Mouse (Mus musculus): ENCODE measurements at regions not wholly inside any gene's neighbourhood (a gene's known extent, or its start where the extent isn't known, plus 50 kb on each side); places are given as distances from the start of the nearest gene placed in this dataset.
A peak's percentile ranks its signal among the peaks of the same experiment; 100 is the strongest.
"Not testable (repeated sequence)": the region's sequence is repeated elsewhere in the genome, so short reads cannot be mapped to it uniquely, and the experiment has no call there.

DNA sequence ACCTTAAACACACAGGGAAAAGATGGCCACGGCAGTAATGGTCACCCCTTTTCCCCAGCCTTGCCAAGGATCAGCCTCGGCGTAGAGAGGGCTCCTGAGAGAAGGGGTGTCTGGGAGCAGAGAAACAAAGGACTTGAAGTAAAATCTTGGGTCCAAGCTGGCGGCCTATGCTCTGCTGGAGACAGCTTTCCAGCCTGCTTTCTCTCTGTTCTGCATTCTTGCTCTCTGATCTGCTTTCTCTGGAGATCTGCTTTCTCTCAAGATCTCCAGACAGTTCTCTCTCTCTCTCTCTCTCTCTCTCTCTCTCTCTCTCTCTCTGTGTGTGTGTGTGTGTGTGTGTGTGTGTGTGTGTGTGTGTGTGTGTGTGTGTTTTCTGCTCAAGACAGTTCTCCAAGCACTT lies 140.3 kb downstream of the Sptssa start:
- whole genome bisulfite sequencing = 50% methylated on average over 4 of the region's 4 CpGs
- not testable (repeated sequence) for H3K27ac ChIP-seq, H3K4me1 ChIP-seq

DNA sequence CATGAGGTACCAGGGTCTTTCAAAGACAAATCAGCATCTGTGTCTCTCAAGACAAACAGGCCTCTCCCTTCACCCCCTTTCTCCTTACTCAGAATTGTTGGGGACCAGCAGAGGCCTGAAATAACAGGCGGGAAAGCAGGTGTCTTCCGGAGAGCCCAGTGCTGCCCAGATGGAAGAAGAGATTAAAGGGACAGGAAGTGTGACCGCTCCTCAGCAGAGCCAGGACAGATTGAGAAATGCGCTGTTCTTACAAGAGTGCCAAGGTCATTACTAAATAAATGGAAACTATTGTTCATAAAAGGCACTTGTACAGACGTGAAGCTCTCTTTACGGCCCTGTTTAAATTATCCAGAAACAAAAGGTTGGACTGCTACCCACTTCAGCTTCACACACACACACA lies 146.5 kb downstream of the Sptssa start:
- no peak overlapping the region for H3K4me3 ChIP-seq
- peaks cover 5% of the 10 kb centered on the region; the same call in 1 of the 2 replicates for H3K4me1 ChIP-seq
- H3K4me2 ChIP-seq (replicated peaks) = no peak overlapping the region
- no peak overlapping the region for H3K27ac ChIP-seq
- 56% methylated on average over 6 of the region's 6 CpGs for WGBS
- no peak for ATAC-seq (ENCODE audit: low FRiP score, low read depth)
- H3K9me3 ChIP-seq = no peaks in the 10 kb centered on the region
- H3K36me3 ChIP-seq = no peaks in the 10 kb centered on the region
- H3K9ac ChIP-seq = no peak overlapping the region
- no peaks in the 10 kb centered on the region for H3K27me3 ChIP-seq

More for the DNA sequence above, 140.3 kb downstream of the Sptssa start:
- not testable (repeated sequence) for H3K4me3 ChIP-seq; H3K9ac ChIP-seq; H3K4me2 ChIP-seq (replicated peaks); ATAC-seq (ENCODE audit: low FRiP score, low read depth); H3K9me3 ChIP-seq; H3K36me3 ChIP-seq; H3K27me3 ChIP-seq

DNA sequence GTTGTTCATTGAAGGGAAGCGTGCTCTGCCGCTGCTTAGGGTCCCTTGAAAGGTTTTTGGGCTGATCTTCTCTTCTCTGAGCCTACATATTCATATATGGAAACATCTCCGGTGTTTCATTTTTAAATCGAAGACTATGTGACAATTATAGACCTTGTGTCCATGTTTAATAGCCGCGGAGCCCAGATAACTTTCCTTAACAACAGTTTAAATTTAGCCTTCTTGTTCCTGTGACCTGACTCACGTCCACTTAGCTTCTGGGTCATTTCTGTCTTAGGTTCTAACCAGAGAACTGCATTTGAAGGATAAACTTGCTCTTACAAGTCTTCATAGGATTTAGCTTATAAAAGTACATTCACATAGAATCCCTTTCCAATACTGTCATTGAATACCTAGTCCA lies 153.6 kb downstream of the Sptssa start:
- no peak for ATAC-seq (ENCODE audit: low FRiP score, low read depth)
- H3K4me2 ChIP-seq (replicated peaks) = no peak overlapping the region
- H3K9me3 ChIP-seq = no peaks in the 10 kb centered on the region
- no peaks in the 10 kb centered on the region for H3K4me1 ChIP-seq
- H3K4me3 ChIP-seq = no peak overlapping the region
- H3K9ac ChIP-seq = no peak overlapping the region
- WGBS = 92% methylated on average over 7 of the region's 7 CpGs
- H3K36me3 ChIP-seq = no peaks in the 10 kb centered on the region
- no peak overlapping the region for H3K27ac ChIP-seq
- H3K27me3 ChIP-seq = no peaks in the 10 kb centered on the region

DNA sequence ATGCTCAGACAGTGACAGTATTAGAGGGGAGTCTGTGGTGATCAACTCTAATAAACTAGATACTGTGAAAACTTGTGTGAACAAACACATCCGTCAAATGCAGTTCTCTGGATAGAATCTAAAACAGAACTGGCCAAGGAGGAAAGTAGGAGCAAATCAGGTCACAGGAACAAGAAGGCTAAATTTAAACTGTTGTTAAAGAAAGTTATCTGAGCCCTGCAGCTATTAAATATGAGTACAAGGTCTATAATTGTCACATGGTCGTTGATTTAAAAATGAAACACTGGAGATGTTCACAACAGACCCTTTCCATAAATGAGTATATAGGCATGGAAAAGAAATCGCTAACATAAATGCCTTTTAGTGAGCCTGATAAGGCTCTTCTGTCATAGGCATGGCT lies 156.4 kb downstream of the Sptssa start:
- WGBS = 56% methylated on average over 3 of the region's 3 CpGs
- H3K36me3 ChIP-seq = no peaks in the 10 kb centered on the region
- H3K9ac ChIP-seq = no peak overlapping the region
- H3K9me3 ChIP-seq = no peaks in the 10 kb centered on the region
- ATAC-seq (ENCODE audit: low FRiP score, low read depth) = no peak
- H3K4me1 ChIP-seq = no peaks in the 10 kb centered on the region
- H3K4me2 ChIP-seq (replicated peaks) = no peak overlapping the region
- no peak overlapping the region for H3K4me3 ChIP-seq
- H3K27ac ChIP-seq = no peak overlapping the region
- no peaks in the 10 kb centered on the region for H3K27me3 ChIP-seq

DNA sequence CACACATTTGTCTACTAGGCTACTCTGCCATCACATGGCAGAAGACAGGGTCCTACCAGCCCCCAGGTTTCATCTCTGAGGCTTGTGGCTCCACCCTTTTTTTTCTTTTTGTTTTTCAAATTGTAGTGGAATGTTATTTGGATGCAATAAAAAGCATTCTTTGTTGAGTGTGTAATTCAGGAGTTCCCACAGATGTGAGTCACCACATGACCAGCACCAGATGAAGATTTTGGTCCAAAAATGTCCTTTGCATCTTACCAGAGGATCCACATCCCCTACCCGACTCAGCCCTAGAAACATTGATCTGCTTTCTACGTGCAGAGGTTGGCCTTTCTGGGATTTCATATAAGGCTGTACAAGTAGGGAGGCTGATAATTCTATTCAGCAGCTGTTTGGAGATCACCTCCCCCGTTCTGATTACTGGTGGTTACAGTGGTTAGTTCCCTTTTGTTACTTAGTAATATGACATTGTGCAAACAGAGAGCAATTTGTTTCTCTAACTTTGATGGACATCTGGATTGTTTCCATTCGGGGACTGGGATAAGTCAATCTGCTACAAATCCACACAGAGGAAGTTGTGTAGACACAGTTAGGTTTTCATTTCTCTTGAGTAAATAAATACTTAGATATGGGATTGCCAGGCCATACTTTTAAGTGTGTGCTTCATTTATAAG lies 160.5 kb downstream of the Sptssa start:
- Histone ChIP-seq H3K9me3 (no peaks in the 10 kb centered on the region), H3K27ac (no peak overlapping the region), H3K4me3 (no peak overlapping the region), H3K36me3 (no peaks in the 10 kb centered on the region), H3K27me3 (peaks cover 5% of the 10 kb centered on the region; the same call in 1 of the 2 replicates), H3K4me1 (peaks cover 13% of the 10 kb centered on the region; the same call in 1 of the 2 replicates), H3K9ac (no peak overlapping the region), H3K4me2 (replicated peaks) (no peak overlapping the region)
- no peak for ATAC-seq (ENCODE audit: low FRiP score, low read depth)
- WGBS = 68% methylated on average over 4 of the region's 4 CpGs

DNA sequence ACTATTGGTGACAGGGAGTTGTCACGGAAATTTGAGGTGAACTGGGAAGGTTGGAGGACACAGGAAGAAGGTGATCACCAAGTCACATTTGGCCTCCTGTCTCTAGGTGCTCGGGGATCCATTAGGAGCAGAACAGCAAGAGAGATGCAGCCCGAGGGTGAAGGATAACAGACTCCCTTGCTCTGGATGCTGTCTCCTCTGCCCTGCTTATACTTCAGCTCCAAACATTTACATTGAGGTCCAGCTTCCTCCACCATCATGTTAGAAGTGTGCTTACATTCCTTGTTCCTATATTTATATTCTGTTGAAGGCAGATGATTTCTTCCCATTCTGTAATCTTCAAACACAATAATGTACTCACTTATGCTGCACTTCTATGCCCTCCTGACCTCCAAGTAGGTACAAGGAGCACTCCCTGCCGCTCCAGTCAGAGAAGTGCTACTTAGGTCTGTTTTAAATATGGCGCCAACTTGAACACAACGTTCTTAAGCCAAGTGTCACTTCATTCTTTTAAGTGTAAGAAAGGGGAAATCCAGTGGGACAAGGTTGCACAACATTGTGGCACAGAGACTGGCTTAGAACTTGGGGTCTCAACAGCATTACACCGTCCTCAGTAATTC lies 161.5 kb downstream of the Sptssa start:
- H3K9me3 ChIP-seq = no peaks in the 10 kb centered on the region
- no peak for ATAC-seq (ENCODE audit: low FRiP score, low read depth)
- H3K4me2 ChIP-seq (replicated peaks) = no peak overlapping the region
- H3K27ac ChIP-seq = no peak overlapping the region
- no peaks in the 10 kb centered on the region for H3K36me3 ChIP-seq
- peaks cover 5% of the 10 kb centered on the region; the same call in 1 of the 2 replicates for H3K27me3 ChIP-seq
- no peak overlapping the region for H3K9ac ChIP-seq
- no peak overlapping the region for H3K4me3 ChIP-seq
- WGBS = 89% methylated on average over 7 of the region's 7 CpGs
- H3K4me1 ChIP-seq = peaks cover 13% of the 10 kb centered on the region; the same call in 1 of the 2 replicates

DNA sequence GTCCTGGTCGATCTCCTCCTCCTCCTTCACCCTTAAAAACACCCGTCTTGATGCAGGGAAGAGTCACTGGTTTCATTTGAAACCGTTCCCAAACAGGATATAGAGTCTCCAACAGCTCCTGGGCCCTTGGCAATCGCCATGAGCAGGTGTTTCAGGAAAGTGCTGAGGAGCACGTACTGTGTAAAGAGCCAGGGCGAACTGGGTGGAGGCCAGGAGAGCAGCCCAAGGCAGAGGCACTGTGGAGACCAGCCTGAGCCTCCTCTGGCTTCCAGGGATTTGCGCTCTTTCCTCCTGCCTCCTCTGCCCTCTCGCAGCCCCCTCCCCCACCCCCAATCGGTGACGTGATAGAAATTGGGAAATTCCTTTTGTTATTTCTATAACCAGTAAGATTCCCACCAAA lies 163.6 kb downstream of the Sptssa start:
- ATAC-seq (ENCODE audit: low FRiP score, low read depth) = no peak
- no peak overlapping the region for H3K27ac ChIP-seq
- WGBS = 50% methylated on average over 10 of the region's 10 CpGs

DNA sequence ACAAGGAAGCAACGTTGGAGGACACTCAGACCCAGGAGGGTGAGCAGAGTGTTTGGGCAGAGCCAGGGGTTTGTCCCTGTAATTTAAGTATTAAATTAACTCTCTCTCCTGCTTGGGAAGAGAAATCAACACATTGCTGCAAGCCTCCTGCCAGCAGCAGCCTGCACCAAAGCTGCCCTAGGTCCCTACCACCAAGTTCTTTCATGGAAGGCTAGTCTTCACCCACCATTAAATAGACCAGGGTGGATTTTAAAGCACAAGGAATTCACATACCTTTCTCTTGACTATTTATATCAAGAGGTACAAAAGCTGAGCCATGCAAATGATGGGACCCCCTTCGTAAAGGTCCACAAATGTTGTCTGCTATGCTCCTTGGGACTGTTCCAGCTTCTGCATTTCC lies 165.9 kb downstream of the Sptssa start:
- Histone ChIP-seq H3K4me2 (replicated peaks) (no peak overlapping the region), H3K4me1 (peaks cover 18% of the 10 kb centered on the region; the same call in 1 of the 2 replicates), H3K4me3 (no peak overlapping the region), H3K27ac (no peak overlapping the region), H3K9ac (no peak overlapping the region), H3K36me3 (no peaks in the 10 kb centered on the region), H3K9me3 (0 out of 2 replicates have a peak, but pooled peaks cover 7% of the 10 kb centered on the region), H3K27me3 (peaks cover 5% of the 10 kb centered on the region; the same call in 1 of the 2 replicates)
- 78% methylated on average over 2 of the region's 2 CpGs for WGBS
- no peak for ATAC-seq (ENCODE audit: low FRiP score, low read depth)

More for the DNA sequence above, 163.6 kb downstream of the Sptssa start:
- Histone ChIP-seq H3K4me1 (peaks cover 13% of the 10 kb centered on the region; the same call in 1 of the 2 replicates), H3K36me3 (no peaks in the 10 kb centered on the region), H3K4me2 (replicated peaks) (no peak overlapping the region), H3K9me3 (no peaks in the 10 kb centered on the region), H3K9ac (no peak overlapping the region), H3K4me3 (no peak overlapping the region), H3K27me3 (peaks cover 5% of the 10 kb centered on the region; the same call in 1 of the 2 replicates)

DNA sequence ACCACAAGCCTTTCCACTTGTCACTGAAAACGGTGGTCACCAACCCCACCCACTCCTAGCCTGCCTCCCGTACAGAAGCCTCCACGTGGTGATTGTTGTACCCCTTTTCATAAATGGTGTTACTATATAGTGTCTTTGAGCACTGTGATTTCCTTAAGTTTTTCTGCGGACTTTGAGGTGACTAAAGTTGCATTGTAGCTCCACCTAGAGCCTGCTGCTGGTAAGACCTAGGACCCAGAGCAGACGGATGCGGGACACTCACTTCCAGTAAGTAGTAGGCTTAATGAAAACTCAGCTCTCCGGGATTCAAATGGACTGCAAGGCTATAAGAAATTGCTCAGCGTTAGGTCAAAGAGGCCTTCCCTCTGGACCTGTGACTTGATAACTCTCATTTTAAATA lies 166.7 kb downstream of the Sptssa start:
- 4% methylated on average over 8 of the region's 8 CpGs for WGBS
- Histone ChIP-seq H3K9ac (no peak overlapping the region), H3K36me3 (no peaks in the 10 kb centered on the region), H3K27ac (no peak overlapping the region), H3K4me2 (replicated peaks) (peak overlapping the region; percentile 42), H3K4me3 (no peak overlapping the region), H3K9me3 (0 out of 2 replicates have a peak, but pooled peaks cover 7% of the 10 kb centered on the region), H3K27me3 (peaks cover 5% of the 10 kb centered on the region; the same call in 1 of the 2 replicates), H3K4me1 (peaks cover 21% of the 10 kb centered on the region; the same call in 1 of the 2 replicates)
- ATAC-seq (ENCODE audit: low FRiP score, low read depth) = peak; percentile 76

DNA sequence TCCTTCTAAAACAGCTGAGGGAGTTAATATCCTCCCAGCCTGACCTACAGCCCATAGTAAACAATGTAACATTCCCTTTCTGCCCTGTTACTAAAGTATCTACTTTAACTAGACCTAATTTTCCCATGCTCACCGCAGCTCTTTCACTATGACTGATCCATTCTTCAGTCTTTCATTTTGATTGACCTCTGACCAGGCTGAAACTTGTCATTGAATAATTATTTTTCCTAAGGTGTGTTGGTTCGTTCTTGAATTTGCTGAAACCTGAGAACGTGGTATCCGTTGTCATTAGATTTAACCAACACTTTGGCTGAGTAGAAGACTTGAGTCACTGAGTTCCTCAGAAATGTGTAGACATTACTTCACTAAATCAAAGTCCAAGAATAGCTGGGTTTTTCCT lies 168.7 kb downstream of the Sptssa start:
- Histone ChIP-seq H3K36me3 (no peaks in the 10 kb centered on the region), H3K27me3 (peaks cover 5% of the 10 kb centered on the region; the same call in 1 of the 2 replicates), H3K27ac (no peak overlapping the region), H3K4me1 (peaks cover 17% of the 10 kb centered on the region; the same call in 1 of the 2 replicates), H3K9ac (no peak overlapping the region), H3K4me3 (no peak overlapping the region), H3K4me2 (replicated peaks) (no peak overlapping the region), H3K9me3 (0 out of 2 replicates have a peak, but pooled peaks cover 7% of the 10 kb centered on the region)
- WGBS = 70% methylated on average over 4 of the region's 4 CpGs
- ATAC-seq (ENCODE audit: low FRiP score, low read depth) = no peak

DNA sequence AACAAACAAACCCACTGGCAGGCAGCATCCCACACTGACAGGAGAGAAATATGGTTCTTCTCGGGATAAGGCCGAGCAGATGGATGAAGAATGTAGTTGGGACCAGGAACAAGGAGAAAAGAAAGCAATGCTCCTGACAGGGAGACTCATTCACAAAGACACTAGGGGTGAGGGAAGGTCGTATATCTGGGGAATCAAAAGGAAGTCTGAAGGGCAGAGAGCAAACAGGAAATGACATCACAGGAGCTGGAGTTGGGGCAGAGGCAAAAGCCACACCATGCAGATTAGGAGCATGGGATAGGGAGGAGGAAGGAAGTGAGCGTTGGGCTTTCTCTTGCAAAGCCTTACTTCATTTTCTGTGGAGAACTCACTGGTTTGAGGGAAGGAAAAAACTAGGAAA lies 174.4 kb downstream of the Sptssa start:
- Histone ChIP-seq H3K27ac (no peak overlapping the region), H3K36me3 (no peaks in the 10 kb centered on the region), H3K9ac (no peak overlapping the region), H3K4me1 (peaks cover 8% of the 10 kb centered on the region; the same call in 1 of the 2 replicates), H3K9me3 (0 out of 2 replicates have a peak, but pooled peaks cover 6% of the 10 kb centered on the region), H3K4me2 (replicated peaks) (no peak overlapping the region), H3K27me3 (no peaks in the 10 kb centered on the region), H3K4me3 (no peak overlapping the region)
- ATAC-seq (ENCODE audit: low FRiP score, low read depth) = no peak
- 59% methylated on average over 4 of the region's 4 CpGs for WGBS

DNA sequence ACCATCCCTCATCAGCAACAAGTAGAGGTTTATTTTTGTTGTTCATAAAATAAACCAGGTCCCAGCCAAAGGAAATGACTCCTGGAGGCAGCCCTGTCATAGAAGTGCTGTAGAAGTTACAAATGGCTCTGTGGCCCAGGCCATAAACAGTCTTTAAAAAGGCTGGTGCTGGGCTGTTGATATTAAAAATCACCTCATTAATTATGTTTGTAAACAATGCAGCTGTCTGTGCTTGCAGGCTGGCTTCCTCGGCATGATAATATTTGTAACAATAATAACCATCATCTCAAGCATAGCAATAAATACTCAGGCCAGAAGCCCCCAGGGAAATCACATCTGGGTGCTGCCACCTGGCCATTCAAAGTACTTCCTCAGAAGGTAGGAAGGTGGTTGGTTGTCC lies 176.5 kb downstream of the Sptssa start:
- Histone ChIP-seq H3K36me3 (no peaks in the 10 kb centered on the region), H3K4me1 (no peaks in the 10 kb centered on the region), H3K9ac (no peak overlapping the region), H3K4me2 (replicated peaks) (no peak overlapping the region), H3K27me3 (no peaks in the 10 kb centered on the region), H3K27ac (no peak overlapping the region), H3K4me3 (no peak overlapping the region), H3K9me3 (no peaks in the 10 kb centered on the region)
- WGBS = 9% methylated on average over 1 of the region's 1 CpGs
- no peak for ATAC-seq (ENCODE audit: low FRiP score, low read depth)

Measured in limb, embryonic 13.5 days (tissue).